Mouse (Mus musculus): ENCODE measurements around the gene Klhdc3. TPM values are rescaled to one million over a fixed set of nuclear protein-coding genes. Genes with fewer than 3 reads are reported as not detected.

Klhdc3 gene
- total and polyA plus RNA-seq, 3 experiments, result 57.3 to 91.8 (median 68.9) TPM

DNA sequence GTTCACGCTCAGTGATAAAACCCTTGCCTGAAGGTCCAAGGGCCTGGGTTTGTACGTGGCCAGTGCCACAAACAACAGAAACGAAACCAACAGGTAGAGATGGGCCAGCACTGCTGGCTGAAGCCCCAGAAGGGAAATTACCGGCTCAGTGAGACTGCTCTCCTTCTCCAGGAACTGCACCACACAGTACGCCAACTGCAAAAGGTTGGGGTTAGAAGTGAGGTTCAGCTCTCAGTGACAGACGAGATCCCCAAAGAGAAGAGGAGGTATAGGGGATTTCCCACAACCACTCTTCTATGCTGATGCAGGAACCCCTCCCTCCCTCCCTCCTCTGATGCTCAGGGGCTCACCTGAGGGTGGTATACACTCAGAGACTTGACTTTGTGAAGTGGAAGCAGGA lies 5.2 kb upstream of the Klhdc3 start:
- H3K27me3 ChIP-seq (ENCODE audit: control insufficient read depth, insufficient read depth, low read length), result no peaks in the 10 kb centered on the region
- H3K4me1 ChIP-seq (ENCODE audit: control insufficient read depth, insufficient read depth, low read length), result peaks cover 5% of the 10 kb centered on the region
- no peaks in the 10 kb centered on the region for H3K79me2 ChIP-seq (replicated peaks; ENCODE audit: control insufficient read depth, insufficient read depth, low read length)
- H3K4me3 ChIP-seq, result no peak overlapping the region
- no peak overlapping the region for H3K27ac ChIP-seq
- no peaks in the 10 kb centered on the region for H3K36me3 ChIP-seq (ENCODE audit: control insufficient read depth, insufficient read depth, low read length)
- intact Hi-C loops (cut with DNase I), result no loop called here
- H3K9ac ChIP-seq (ENCODE audit: low read depth, low read length), result no peak overlapping the region
- no peak for DNase-seq
- no peak for TF ChIP-seq CTCF (IDR thresholded peaks at IDR 0.05)
- TF ChIP-seq POLR2A (IDR thresholded peaks at IDR 0.05; ENCODE audit: insufficient read depth, low read depth, low read length), result no peak
- no peak for TF ChIP-seq EP300 (IDR thresholded peaks at IDR 0.05; ENCODE audit: insufficient read depth, low read depth, low read length)
- WGBS, result 86% methylated on average over 6 of the region's 6 CpGs

DNA sequence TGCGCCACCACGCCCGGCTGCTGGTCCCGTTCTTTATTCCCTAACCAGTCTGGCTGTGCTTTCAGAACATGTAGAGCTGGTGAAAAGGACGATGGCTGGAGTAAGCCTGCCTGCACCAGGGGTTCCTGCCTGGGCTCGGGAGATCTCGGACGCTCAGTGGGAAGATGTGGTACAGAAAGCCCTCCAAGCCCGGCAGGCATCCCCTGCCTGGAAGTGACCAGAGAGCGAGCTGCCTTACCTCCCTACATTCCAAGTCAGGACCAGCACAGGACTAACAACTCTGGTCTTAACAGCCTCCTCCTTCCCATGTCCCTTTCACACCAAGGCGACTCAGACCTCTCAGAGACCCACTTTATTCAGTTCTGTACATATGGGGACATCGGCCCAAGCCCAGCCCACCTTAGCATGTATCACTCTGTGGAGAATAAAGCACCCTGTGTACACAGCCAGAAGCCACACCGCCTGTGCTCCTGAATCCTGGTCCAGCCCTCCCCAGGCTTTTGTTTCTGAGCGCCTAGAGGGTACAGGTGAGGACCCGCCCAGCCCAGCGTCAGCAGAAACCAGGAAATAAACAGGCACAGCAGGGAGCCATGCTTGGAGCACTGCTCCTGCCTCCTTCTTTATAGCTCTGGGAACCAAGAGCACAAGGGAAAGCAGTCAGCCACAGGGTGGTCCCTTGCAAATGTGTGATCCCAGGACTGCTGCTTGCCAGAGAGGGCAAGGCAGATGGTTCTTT lies 2.1 kb upstream of the Klhdc3 start:
- H3K4me1 ChIP-seq (ENCODE audit: control insufficient read depth, insufficient read depth, low read length), result peaks cover 8% of the 10 kb centered on the region
- 88% methylated on average over 16 of the region's 16 CpGs for WGBS
- no peak overlapping the region for H3K27ac ChIP-seq
- DNase-seq, result no peak
- H3K36me3 ChIP-seq (ENCODE audit: control insufficient read depth, insufficient read depth, low read length), result no peaks in the 10 kb centered on the region
- TF ChIP-seq POLR2A (IDR thresholded peaks at IDR 0.05; ENCODE audit: insufficient read depth, low read depth, low read length) (no peak), EP300 (IDR thresholded peaks at IDR 0.05; ENCODE audit: insufficient read depth, low read depth, low read length) (no peak), CTCF (IDR thresholded peaks at IDR 0.05) (no peak)
- no peaks in the 10 kb centered on the region for H3K79me2 ChIP-seq (replicated peaks; ENCODE audit: control insufficient read depth, insufficient read depth, low read length)
- H3K4me3 ChIP-seq, result no peak overlapping the region
- H3K9ac ChIP-seq (ENCODE audit: low read depth, low read length), result no peak overlapping the region
- intact Hi-C loops (cut with DNase I), result loop anchor here (2.0 kb wide), 1 partner anchor 20 kb away; no protein-coding TSS in a partner anchor
- no peaks in the 10 kb centered on the region for H3K27me3 ChIP-seq (ENCODE audit: control insufficient read depth, insufficient read depth, low read length)

- Histone ChIP-seq H3K79me2 (replicated peaks; ENCODE audit: control insufficient read depth, insufficient read depth, low read length) (no peaks in the 10 kb centered on the region), H3K27me3 (ENCODE audit: control insufficient read depth, insufficient read depth, low read length) (no peaks in the 10 kb centered on the region), H3K27ac (peak overlapping the region; percentile 84), H3K4me1 (ENCODE audit: control insufficient read depth, insufficient read depth, low read length) (peaks cover 8% of the 10 kb centered on the region), H3K9ac (ENCODE audit: low read depth, low read length) (peak overlapping the region; percentile 64), H3K36me3 (ENCODE audit: control insufficient read depth, insufficient read depth, low read length) (no peaks in the 10 kb centered on the region), H3K4me3 (peak overlapping the region; percentile 95)
- TF ChIP-seq CTCF (IDR thresholded peaks at IDR 0.05), result no peak
- TF ChIP-seq POLR2A (IDR thresholded peaks at IDR 0.05; ENCODE audit: insufficient read depth, low read depth, low read length), result no peak
- TF ChIP-seq EP300 (IDR thresholded peaks at IDR 0.05; ENCODE audit: insufficient read depth, low read depth, low read length), result no peak
- 24% methylated on average over 12 of the region's 12 CpGs for WGBS
- DNase-seq, result no peak
- intact Hi-C loops (cut with DNase I), result loop anchor here (1.0 to 2.0 kb wide), 3 partner anchors 21 to 35 kb away; partner anchors contain the start of genes Klc4 and Mrpl2
These were observed 878 bp upstream of the Klhdc3 start for GRCm38 (mm10) chr17:46681466-46682118.

- Histone ChIP-seq H3K27me3 (ENCODE audit: control insufficient read depth, insufficient read depth, low read length) (no peaks in the 10 kb centered on the region), H3K4me1 (ENCODE audit: control insufficient read depth, insufficient read depth, low read length) (peaks cover 8% of the 10 kb centered on the region), H3K36me3 (ENCODE audit: control insufficient read depth, insufficient read depth, low read length) (no peaks in the 10 kb centered on the region), H3K4me3 (peak overlapping the region; percentile 95), H3K27ac (peak overlapping the region; percentile 95), H3K79me2 (replicated peaks; ENCODE audit: control insufficient read depth, insufficient read depth, low read length) (no peaks in the 10 kb centered on the region), H3K9ac (ENCODE audit: low read depth, low read length) (peak overlapping the region; percentile 81)
- no peak for TF ChIP-seq EP300 (IDR thresholded peaks at IDR 0.05; ENCODE audit: insufficient read depth, low read depth, low read length)
- TF ChIP-seq CTCF (IDR thresholded peaks at IDR 0.05), result peak; percentile 61
- no peak for DNase-seq
- intact Hi-C loops (cut with DNase I), result loop anchor here (2.0 kb wide), 2 partner anchors 17 to 33 kb away; no protein-coding TSS in a partner anchor
- WGBS, result 1% methylated on average over 33 of the region's 34 CpGs
These were observed 613 bp downstream of the Klhdc3 start for GRCm38 (mm10) chr17:46679843-46680759.

- WGBS, result 25% methylated on average over 9 of the region's 9 CpGs
- no peaks in the 10 kb centered on the region for H3K79me2 ChIP-seq (replicated peaks; ENCODE audit: control insufficient read depth, insufficient read depth, low read length)
- H3K4me3 ChIP-seq, result peak overlapping the region; percentile 95
- H3K36me3 ChIP-seq (ENCODE audit: control insufficient read depth, insufficient read depth, low read length), result no peaks in the 10 kb centered on the region
- DNase-seq, result peak; percentile 35 to 53
- intact Hi-C loops (cut with DNase I), result loop anchor here (2.0 kb wide), 1 partner anchor 16 kb away; no protein-coding TSS in a partner anchor
- H3K4me1 ChIP-seq (ENCODE audit: control insufficient read depth, insufficient read depth, low read length), result peaks cover 8% of the 10 kb centered on the region
- H3K9ac ChIP-seq (ENCODE audit: low read depth, low read length), result peak overlapping the region; percentile 52
- peak overlapping the region; percentile 95 for H3K27ac ChIP-seq
- H3K27me3 ChIP-seq (ENCODE audit: control insufficient read depth, insufficient read depth, low read length), result no peaks in the 10 kb centered on the region
- peak; percentile 59; the same call in 1 of the 2 replicates for TF ChIP-seq EP300 (IDR thresholded peaks at IDR 0.05; ENCODE audit: insufficient read depth, low read depth, low read length)
- TF ChIP-seq POLR2A (IDR thresholded peaks at IDR 0.05; ENCODE audit: insufficient read depth, low read depth, low read length), result peak; percentile 40
- TF ChIP-seq CTCF (IDR thresholded peaks at IDR 0.05), result no peak
These were observed 1.8 kb downstream of the Klhdc3 start for GRCm38 (mm10) chr17:46678911-46679310.
